Mouse (Mus musculus): ENCODE measurements around the gene Gm9821. TPM values are rescaled to one million over a fixed set of nuclear protein-coding genes. Genes with fewer than 3 reads are reported as not detected.

Gm9821 gene
- total RNA-seq, 2 experiments from 2014 or later = not detected

- DNase-seq = peak; percentile 82 to 83
- intact Hi-C loops (cut with DNase I) = loop anchor here (1.0 to 5.0 kb wide), 4 partner anchors 15 to 113 kb away; no protein-coding TSS in a partner anchor
Measured at GRCm38 (mm10) chr2:91944170-91944950, 1.1 kb upstream of the Gm9821 start.

DNA sequence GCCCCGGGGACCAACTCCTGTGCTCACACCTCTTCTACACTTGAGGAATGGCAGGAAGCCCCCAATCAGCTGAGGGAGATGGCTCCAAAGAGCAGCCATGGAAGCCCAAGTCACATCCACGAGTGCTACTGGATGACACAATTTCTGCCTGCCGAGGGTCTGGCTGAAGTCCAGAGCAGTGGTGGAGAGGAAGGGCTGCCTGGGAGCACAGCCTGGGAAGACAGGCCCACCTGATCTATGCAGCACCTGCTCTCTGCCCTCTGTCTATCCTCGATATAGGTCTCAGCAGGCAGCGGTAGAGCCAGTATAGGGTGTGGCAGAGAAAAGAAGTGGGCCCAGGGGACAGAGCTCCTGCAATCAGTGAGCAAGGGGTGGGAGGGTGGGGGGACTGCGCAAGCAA lies 1.3 kb downstream of the Gm9821 start:
- DNase-seq = peak; percentile 57 to 63
- intact Hi-C loops (cut with DNase I) = no loop called here

- intact Hi-C loops (cut with DNase I) = loop anchor here (1.0 kb wide), 1 partner anchor 14 kb away; no protein-coding TSS in a partner anchor
Measured at GRCm38 (mm10) chr2:91947397-91948150, 2.1 kb downstream of the Gm9821 start.

GRCm38 (mm10) chr2:91948151-91948509 lies 2.6 kb downstream of the Gm9821 start:
- no peak for DNase-seq
- intact Hi-C loops (cut with DNase I) = loop anchor here (1.0 kb wide), 1 partner anchor 13 kb away; no protein-coding TSS in a partner anchor

More at GRCm38 (mm10) chr2:91947397-91948150, 2.1 kb downstream of the Gm9821 start:
- DNase-seq = peak in 1 of 2 experiments; percentile 47

- intact Hi-C loops (cut with DNase I) = loop anchor here (1.0 kb wide), 1 partner anchor 12 kb away; no protein-coding TSS in a partner anchor
- DNase-seq = no peak
Measured at GRCm38 (mm10) chr2:91948792-91949241, 3.3 kb downstream of the Gm9821 start.

DNA sequence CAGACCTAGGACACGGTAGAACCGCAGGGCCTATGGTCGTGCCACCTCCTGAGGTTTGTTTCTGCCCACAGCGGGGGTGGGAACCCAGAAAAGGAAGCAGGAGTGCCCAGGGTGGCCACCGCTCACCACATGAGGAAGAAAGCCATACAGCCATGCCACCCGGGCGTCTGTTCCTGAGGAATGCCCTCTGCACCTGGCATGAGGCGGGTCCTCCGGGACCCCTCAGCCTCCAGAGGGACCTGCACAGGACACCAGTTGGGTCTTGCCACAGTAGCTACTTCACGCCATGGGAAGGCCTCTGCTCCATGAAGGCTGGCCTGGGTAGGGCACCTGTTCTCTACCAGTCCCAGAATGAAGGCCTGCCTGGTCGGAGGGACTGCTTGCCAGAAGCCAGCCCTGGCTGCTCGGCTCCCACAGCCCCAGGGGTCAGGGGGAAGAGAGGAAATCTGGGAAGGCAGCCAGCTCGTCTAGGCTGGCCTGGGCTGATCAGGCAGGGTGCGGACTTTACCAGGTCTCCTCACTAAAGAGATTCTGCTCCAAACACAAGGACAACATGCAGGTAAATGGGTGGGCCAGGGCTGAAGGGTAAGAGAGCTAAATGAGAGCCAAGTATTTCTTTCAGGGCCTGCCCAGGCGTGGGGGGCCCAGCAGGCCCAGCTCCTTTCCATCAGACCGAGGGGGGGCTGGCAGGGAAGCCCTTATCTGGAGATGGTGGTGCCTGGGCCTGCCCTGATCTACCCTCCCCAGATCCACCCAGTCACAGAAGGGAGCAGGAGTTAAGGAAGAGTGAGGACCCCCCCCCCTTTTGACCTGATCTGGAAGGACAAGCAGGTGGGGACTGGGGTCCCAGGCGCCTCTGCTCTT lies 4.1 kb downstream of the Gm9821 start:
- DNase-seq = peak; percentile 55 to 67
- intact Hi-C loops (cut with DNase I) = no loop called here

- peak; percentile 43 to 58 for DNase-seq
- intact Hi-C loops (cut with DNase I) = no loop called here
Measured at GRCm38 (mm10) chr2:91950275-91951085, 5.0 kb downstream of the Gm9821 start.

- intact Hi-C loops (cut with DNase I) = no loop called here
- peak; percentile 74 to 78 for DNase-seq
Measured at GRCm38 (mm10) chr2:91953825-91954224, 8.3 kb downstream of the Gm9821 start.

DNA sequence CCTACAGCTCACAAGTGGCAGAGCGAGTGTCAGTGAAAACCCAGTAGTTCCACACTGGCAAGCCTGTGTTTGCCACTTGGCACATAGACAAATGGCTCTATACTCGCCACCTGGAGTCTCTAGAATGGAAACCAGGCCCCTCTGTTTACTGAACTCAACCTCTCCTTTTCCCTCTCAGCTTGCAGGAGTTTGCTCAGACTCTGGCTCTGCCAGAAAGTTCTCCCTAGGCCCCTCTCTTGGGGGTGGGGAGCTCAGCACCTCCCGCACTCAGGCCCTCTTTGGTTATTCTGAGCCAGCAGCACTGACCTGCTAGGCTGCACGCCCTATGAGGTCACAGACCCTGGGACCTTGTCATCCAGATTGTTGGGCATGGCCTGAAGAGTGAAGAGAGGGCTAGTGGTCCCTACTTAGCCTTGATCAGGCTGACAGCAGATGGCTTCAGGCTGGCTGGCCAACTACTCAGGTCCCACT lies 9.7 kb downstream of the Gm9821 start:
- intact Hi-C loops (cut with DNase I) = no loop called here
- DNase-seq = no peak

GRCm38 (mm10) chr2:91955875-91956274 lies 10.4 kb downstream of the Gm9821 start:
- DNase-seq = no peak
- intact Hi-C loops (cut with DNase I) = no loop called here

- intact Hi-C loops (cut with DNase I) = no loop called here
- DNase-seq = no peak
Measured at GRCm38 (mm10) chr2:91957096-91957495, 11.6 kb downstream of the Gm9821 start.

- no peak for DNase-seq
- intact Hi-C loops (cut with DNase I) = no loop called here
Measured at GRCm38 (mm10) chr2:91958049-91958448, 12.5 kb downstream of the Gm9821 start.

DNA sequence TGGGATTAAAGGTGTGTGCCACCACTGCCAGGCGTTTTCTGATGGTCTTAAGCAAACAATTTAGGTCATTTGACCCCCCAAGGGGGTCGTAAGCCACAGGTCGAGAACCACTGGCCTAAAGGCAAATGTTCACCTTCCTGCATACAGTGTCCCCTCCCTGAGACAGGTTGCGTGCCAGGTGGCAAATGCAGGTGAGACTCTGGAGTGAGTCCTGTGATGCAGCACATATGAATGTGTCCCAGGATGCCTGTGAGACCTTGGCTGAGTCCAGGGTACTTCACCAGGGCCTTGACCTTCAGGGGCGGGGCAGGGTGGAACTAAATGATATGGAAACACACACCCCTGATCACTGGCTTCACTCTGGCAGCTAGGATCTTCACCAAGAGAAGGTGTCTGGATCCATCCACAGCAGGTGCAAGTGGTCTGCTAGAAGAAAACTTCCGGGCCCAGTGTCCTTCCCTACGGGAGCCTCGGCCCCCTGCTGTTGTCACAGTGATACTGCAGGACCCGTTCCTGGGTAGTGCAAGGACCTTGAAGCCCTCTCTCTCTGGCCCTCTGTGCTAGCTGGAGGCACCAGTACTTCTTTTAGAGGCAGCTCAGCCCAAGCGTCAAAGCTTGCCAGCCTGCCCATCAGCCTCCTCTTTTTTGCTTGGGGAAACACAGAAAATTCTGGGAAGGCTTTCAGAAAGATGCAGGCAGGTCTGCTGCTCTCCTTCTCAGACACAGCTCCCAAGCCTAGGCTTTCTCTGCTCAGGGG lies 13.4 kb downstream of the Gm9821 start:
- intact Hi-C loops (cut with DNase I) = loop anchor here (1.0 kb wide), 2 partner anchors 15 to 31 kb away; no protein-coding TSS in a partner anchor
- peak; percentile 65 to 68 for DNase-seq

GRCm38 (mm10) chr2:91959544-91960410 lies 14.3 kb downstream of the Gm9821 start:
- intact Hi-C loops (cut with DNase I) = loop anchor here (1.0 kb wide), 2 partner anchors 15 to 31 kb away; no protein-coding TSS in a partner anchor
- no peak for DNase-seq

DNA sequence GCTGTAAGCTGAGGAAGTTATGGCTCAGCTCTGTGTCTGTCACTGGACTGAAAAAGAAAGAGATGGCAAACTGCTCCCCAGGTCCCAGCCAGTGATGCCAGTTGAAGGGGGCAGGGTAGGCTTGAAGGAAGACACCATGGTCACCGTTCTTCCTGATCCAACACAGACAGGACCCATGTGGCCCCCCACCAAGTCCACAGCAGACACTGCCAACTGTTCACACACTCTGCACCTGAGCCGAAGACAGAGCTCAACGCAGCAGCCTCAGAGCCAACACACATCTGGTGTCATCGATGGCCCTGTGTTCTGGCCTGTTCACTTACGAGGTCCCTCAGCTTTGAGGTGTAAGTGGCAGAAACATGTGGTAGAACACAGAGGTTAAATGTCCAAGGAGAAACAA lies 15.0 kb downstream of the Gm9821 start:
- intact Hi-C loops (cut with DNase I) = no loop called here
- no peak for DNase-seq

DNA sequence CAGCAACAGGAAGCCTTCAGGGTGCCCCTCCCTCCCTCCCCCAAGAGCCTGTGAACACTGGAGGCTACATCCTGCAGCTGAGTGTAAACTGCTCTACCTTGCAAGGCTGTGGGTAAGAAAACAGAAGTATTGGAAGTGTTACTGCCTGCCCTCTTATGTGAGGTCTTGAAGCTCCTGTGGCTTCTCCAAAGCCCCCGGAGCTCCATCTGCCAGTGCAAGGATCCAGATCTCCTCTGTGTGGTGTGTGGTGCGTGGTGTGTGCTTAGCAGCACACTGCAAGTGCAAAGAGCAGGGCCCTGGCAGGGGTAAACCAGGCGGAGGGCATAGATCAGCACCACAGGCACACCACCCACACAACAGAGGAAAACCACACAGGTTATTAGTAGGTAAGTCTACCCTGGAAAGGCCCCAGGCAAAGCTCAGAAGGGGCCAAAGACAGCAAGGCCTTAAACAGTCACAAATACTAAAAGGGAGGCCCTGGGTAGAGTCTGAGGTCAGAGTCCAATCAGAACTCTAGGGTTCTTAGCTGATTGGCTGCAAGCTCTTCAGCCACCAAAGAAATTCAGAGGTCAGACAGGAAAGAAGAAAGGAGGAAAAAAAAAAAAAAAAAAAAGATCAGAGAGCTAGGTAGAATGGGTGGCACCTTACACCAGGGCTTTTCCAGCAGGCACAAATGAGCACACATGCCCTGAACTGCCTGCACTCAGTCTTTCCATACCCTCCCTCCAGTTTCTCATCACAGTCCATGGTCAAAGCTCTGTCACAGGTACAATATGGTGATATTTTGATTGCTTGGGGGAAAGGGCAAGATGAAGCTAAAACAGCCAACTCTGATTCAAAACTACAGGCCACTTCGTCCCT lies 16.6 kb downstream of the Gm9821 start:
- no peak for DNase-seq
- intact Hi-C loops (cut with DNase I) = loop anchor here (1.0 kb wide), 1 partner anchor 14 kb away; no protein-coding TSS in a partner anchor

Data from heart, postnatal 36 days (tissue).